In genomic region chr15:25633674-25634340, GRCm38 (mm10) we compare ENCODE assay signal across 10 mouse cellular contexts. TPM values are rescaled to one million over a fixed set of nuclear protein-coding genes. Genes with fewer than 3 reads are reported as not detected.
DNase-seq lines count a peak whose midpoint lies in the region; ATAC-seq and TF ChIP-seq lines count a peak whose summit lies in the region.
"Had no signal": no experiment of that assay in that cellular context is flagged by ENCODE, and none has a peak within 500 bp of the region (broad histone marks: within the 10 kb centered on the region; RNA-seq: fewer than 3 reads in every experiment).

No protein-coding gene starts in this region.

- intact Hi-C loops in gastrocnemius, adult 2 months (cut with DNase I) = no loop called here

- no peaks in the 10 kb centered on the region for H3K27me3 ChIP-seq in liver, embryonic 13.5 days
- H3K27me3 ChIP-seq: midbrain, embryonic 13.5 days had no signal

- H3K9me3 ChIP-seq in liver, embryonic 13.5 days (replicated peaks) = no peaks in the 10 kb centered on the region
- H3K9me3 ChIP-seq: hindbrain, embryonic 10.5 days; midbrain, embryonic 13.5 days had no signal

- peak; percentile 60 for DNase-seq in gastrocnemius, adult 2 months
- DNase-seq in gastrocnemius, postnatal 4 days (ENCODE audit: low spot score in 2 of 2) = no peak
- peak; percentile 68 for DNase-seq in urinary bladder, postnatal 14 days (ENCODE audit: low spot score)
- DNase-seq in urinary bladder, adult 18-20 months (ENCODE audit: low spot score in 2 of 2) = no peak
- no peak for DNase-seq in liver, embryonic 13.5 days
- DNase-seq in testis, postnatal 14 days (ENCODE audit: low spot score) = peak; percentile 76
- DNase-seq in left cerebral cortex, adult 8-10 months (ENCODE audit: low spot score in 2 of 2) = no peak
- DNase-seq in layer of hippocampus, postnatal 25 days (ENCODE audit: extremely low spot score in 1 of 2, low spot score in 1 of 2) = no peak

- H3K9ac ChIP-seq in liver, embryonic 13.5 days = no peak overlapping the region
- H3K9ac ChIP-seq: midbrain, embryonic 13.5 days had no signal

- TF ChIP-seq CTCF in gastrocnemius, adult 2 months (IDR thresholded peaks at IDR 0.05) = no peak

- no peaks in the 10 kb centered on the region for H3K36me3 ChIP-seq in liver, embryonic 13.5 days
- H3K36me3 ChIP-seq: midbrain, embryonic 13.5 days had no signal

- H3K4me3 ChIP-seq in gastrocnemius, adult 2 months = no peak overlapping the region
- H3K4me3 ChIP-seq in liver, embryonic 13.5 days (replicated peaks) = no peak overlapping the region
- H3K4me3 ChIP-seq: hindbrain, embryonic 10.5 days; midbrain, embryonic 13.5 days had no signal

- 0 out of 2 replicates have a peak overlapping the region, but pooled peaks have one; percentile 5 for H3K27ac ChIP-seq in gastrocnemius, adult 2 months
- H3K27ac ChIP-seq in liver, embryonic 13.5 days = no peak overlapping the region
- H3K27ac ChIP-seq: hindbrain, embryonic 10.5 days; midbrain, embryonic 13.5 days had no signal

- peaks cover 31% of the 10 kb centered on the region for H3K4me1 ChIP-seq in liver, embryonic 13.5 days (replicated peaks)

- 73% methylated on average over 13 of the region's 13 CpGs for WGBS in liver, embryonic 13.5 days (ENCODE audit: insufficient replicate concordance)

- no peak overlapping the region for H3K4me2 ChIP-seq in liver, embryonic 13.5 days
- H3K4me2 ChIP-seq: midbrain, embryonic 13.5 days had no signal

- ATAC-seq in liver, embryonic 13.5 days (ENCODE audit: low read depth) = 0 out of 2 replicates have a peak, but pooled peaks have one; percentile 26
- ATAC-seq: midbrain, embryonic 13.5 days had no signal

RNA-seq across cellular contexts. Expression of gene Myo10, which starts 11.5 kb away (rescaled TPM):
- total RNA-seq in gastrocnemius, adult 2 months (2021) = 10 to 100 TPM; 56.1 to 62.0 TPM
- total RNA-seq in gastrocnemius, postnatal 4 days (2021) = 10 to 100 TPM; 71.0 to 72.9 TPM
- 3.8 and 4.1 TPM in 2 replicates for polyA plus RNA-seq in liver, embryonic 13.5 days (2015; fragmentation: Nextera tagmentation; extraction: Ambion mirVana)
- 10 to 100 TPM; 42.6 to 54.2 (median 45.3) TPM for total RNA-seq in left cerebral cortex, adult 8-10 months (2022)
- total RNA-seq in layer of hippocampus, postnatal 25 days (2021) = 10 to 100 TPM; 49.1 to 55.9 TPM

Comparison
In these comparisons a context has a peak if more than half of its experiments do, and no peak if none do; other contexts are left out.
1. DNase-seq: peak in gastrocnemius, adult 2 months (single experiment), urinary bladder, postnatal 14 days (single experiment) and testis, postnatal 14 days (single experiment); none in gastrocnemius, postnatal 4 days (0 of 2), urinary bladder, adult 18-20 months (0 of 2), liver, embryonic 13.5 days (single experiment), left cerebral cortex, adult 8-10 months (0 of 2) and layer of hippocampus, postnatal 25 days (0 of 2).